Mouse (Mus musculus): ENCODE data around the gene Ces1c.

Ces1c gene

GRCm38 (mm10) chr8:93131233-93131980 lies at the start of gene Ces1c:
Gene Ces1c, minus strand, starts transcription at chr8:93131283.
- no peak for DNase-seq (ENCODE audit: low spot score)

- no peak for DNase-seq (ENCODE audit: low spot score)
Observed at GRCm38 (mm10) chr8:93180581-93181129, 49.6 kb upstream of the Ces1c start.

GRCm38 (mm10) chr8:93176593-93176992 lies 45.5 kb upstream of the Ces1c start:
- no peak for DNase-seq (ENCODE audit: low spot score)

GRCm38 (mm10) chr8:93174554-93174953 lies 43.5 kb upstream of the Ces1c start:
- no peak for DNase-seq (ENCODE audit: low spot score)

GRCm38 (mm10) chr8:93171846-93172590 lies 40.9 kb upstream of the Ces1c start:
- DNase-seq (ENCODE audit: low spot score): peak; percentile 4

- no peak for DNase-seq (ENCODE audit: low spot score)
Observed at GRCm38 (mm10) chr8:93163363-93163762, 32.3 kb upstream of the Ces1c start.

GRCm38 (mm10) chr8:93151401-93151800 lies 20.3 kb upstream of the Ces1c start:
- DNase-seq (ENCODE audit: low spot score): no peak

GRCm38 (mm10) chr8:93147331-93147730 lies 16.2 kb upstream of the Ces1c start:
- DNase-seq (ENCODE audit: low spot score): no peak

GRCm38 (mm10) chr8:93140696-93141095 lies 9.6 kb upstream of the Ces1c start:
- no peak for DNase-seq (ENCODE audit: low spot score)

GRCm38 (mm10) chr8:93132196-93132595 lies 1.1 kb upstream of the Ces1c start:
- no peak for DNase-seq (ENCODE audit: low spot score)

GRCm38 (mm10) chr8:93126476-93126875 lies 4.6 kb downstream of the Ces1c start:
- DNase-seq (ENCODE audit: low spot score): no peak

GRCm38 (mm10) chr8:93122005-93122404 lies 9.1 kb downstream of the Ces1c start:
- DNase-seq (ENCODE audit: low spot score): no peak

- no peak for DNase-seq (ENCODE audit: low spot score)
Observed at GRCm38 (mm10) chr8:93095376-93095775, 35.7 kb downstream of the Ces1c start.

GRCm38 (mm10) chr8:93091324-93091723 lies 39.8 kb downstream of the Ces1c start:
- DNase-seq (ENCODE audit: low spot score): no peak

- DNase-seq (ENCODE audit: low spot score): no peak
Observed at GRCm38 (mm10) chr8:93088686-93089122, 42.4 kb downstream of the Ces1c start.

- no peak for DNase-seq (ENCODE audit: low spot score)
Observed at GRCm38 (mm10) chr8:93088193-93088592, 42.9 kb downstream of the Ces1c start.

- DNase-seq (ENCODE audit: low spot score): no peak
Observed at GRCm38 (mm10) chr8:93079887-93080286, 51.2 kb downstream of the Ces1c start, which contains the start of gene Ces1b. Gene Ces1b, minus strand, starts transcription at chr8:93080017.

GRCm38 (mm10) chr8:93075251-93075650 lies 55.8 kb downstream of the Ces1c start:
- DNase-seq (ENCODE audit: low spot score): no peak

- DNase-seq (ENCODE audit: low spot score): no peak
Observed at GRCm38 (mm10) chr8:93063416-93064117, 67.5 kb downstream of the Ces1c start.

GRCm38 (mm10) chr8:93059185-93059584 lies 71.9 kb downstream of the Ces1c start:
- peak; percentile 6 for DNase-seq (ENCODE audit: low spot score)

- no peak for DNase-seq (ENCODE audit: low spot score)
Observed at GRCm38 (mm10) chr8:93055238-93055637, 75.8 kb downstream of the Ces1c start.

Measured in ovary, postnatal 10 days (tissue).